Mouse (Mus musculus) cerebellum, adult (tissue): ENCODE data around the gene Tle6.

Source experiments
- ATAC-seq: cut with Nextera tagmentation; 2 replicates; pipeline ENCODE4 v1.9.2; 2017; ENCODE audit warnings: mild to moderate bottlenecking, moderate library complexity, mixed read lengths; ENCODE audit not compliant: insufficient number of reproducible peaks, low FRiP score, low TSS enrichment

Tle6 gene

GRCm38 (mm10) chr10:81626101-81626993, 25.5 kb upstream of the Tle6 start:
- no peak for ATAC-seq

GRCm38 (mm10) chr10:81623441-81623840, 22.6 kb upstream of the Tle6 start:
- ATAC-seq = no peak

GRCm38 (mm10) chr10:81620786-81621185, 19.9 kb upstream of the Tle6 start:
- no peak for ATAC-seq

GRCm38 (mm10) chr10:81619976-81620375, 19.1 kb upstream of the Tle6 start:
- no peak for ATAC-seq

- ATAC-seq = no peak
Observed at GRCm38 (mm10) chr10:81615486-81615885, 14.6 kb upstream of the Tle6 start.

GRCm38 (mm10) chr10:81612779-81613178, 11.9 kb upstream of the Tle6 start:
- ATAC-seq = no peak

- ATAC-seq = no peak
Observed at GRCm38 (mm10) chr10:81608308-81608707, 7.4 kb upstream of the Tle6 start.

GRCm38 (mm10) chr10:81605974-81606751, 5.3 kb upstream of the Tle6 start, which contains the start of gene BC025920:
Gene BC025920 (plus strand): TSS chr10:81606270.
- peak; percentile 90 for ATAC-seq

- ATAC-seq = no peak
Observed at GRCm38 (mm10) chr10:81605666-81605973, 4.7 kb upstream of the Tle6 start.

GRCm38 (mm10) chr10:81604968-81605665, 4.2 kb upstream of the Tle6 start:
- peak; percentile 7; the same call in 1 of the 2 replicates for ATAC-seq

GRCm38 (mm10) chr10:81604019-81604967, 3.4 kb upstream of the Tle6 start:
- ATAC-seq = peak; percentile 2; the same call in 1 of the 2 replicates

- ATAC-seq = no peak
Observed at GRCm38 (mm10) chr10:81602741-81603151, 1.9 kb upstream of the Tle6 start.

- ATAC-seq = no peak
Observed at GRCm38 (mm10) chr10:81601396-81601905, 578 bp upstream of the Tle6 start.

- no peak for ATAC-seq
Observed at GRCm38 (mm10) chr10:81600096-81600495, 777 bp downstream of the Tle6 start.

- no peak for ATAC-seq
Observed at GRCm38 (mm10) chr10:81599630-81600029, 1.2 kb downstream of the Tle6 start.

GRCm38 (mm10) chr10:81598871-81599270, 2.0 kb downstream of the Tle6 start:
- ATAC-seq = no peak

GRCm38 (mm10) chr10:81598342-81598741, 2.5 kb downstream of the Tle6 start:
- no peak for ATAC-seq

- ATAC-seq = no peak
Observed at GRCm38 (mm10) chr10:81597137-81597950, 3.5 kb downstream of the Tle6 start.

GRCm38 (mm10) chr10:81596611-81597010, 4.3 kb downstream of the Tle6 start:
- no peak for ATAC-seq
